Mouse (Mus musculus): Measurements from ENCODE around the gene Mycbpap. TPM values are rescaled to one million over a fixed set of nuclear protein-coding genes. Genes with fewer than 3 reads are reported as not detected.
A peak's percentile ranks its signal among the peaks of the same experiment; 100 is the strongest.

Mycbpap gene
- total and polyA plus RNA-seq, 2 experiments, result 0.02 to 0.09 TPM

DNA sequence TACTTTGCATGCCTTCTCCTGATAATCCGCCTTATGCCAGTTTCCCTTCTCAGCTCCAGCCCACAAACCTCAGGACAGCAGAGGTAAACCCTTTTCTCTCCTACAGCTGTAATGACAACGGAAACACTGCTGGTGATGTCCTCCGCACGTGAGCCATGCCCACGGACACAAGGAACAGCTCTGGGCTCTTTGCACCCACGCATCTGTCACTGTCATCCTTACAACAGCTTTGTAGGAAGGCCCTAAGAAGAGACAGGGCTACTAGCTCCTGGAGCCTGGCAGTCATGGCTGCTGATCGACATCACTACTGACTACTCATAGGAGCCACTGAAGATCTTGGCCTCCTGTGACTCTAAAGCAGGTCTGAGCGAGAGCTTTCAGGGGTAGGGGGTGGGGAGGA lies 11.6 kb upstream of the Mycbpap start:
- Histone ChIP-seq H3K36me3 (ENCODE audit: control insufficient read depth, insufficient read depth, low read length) (0 out of 2 replicates have a peak, but pooled peaks cover 2% of the 10 kb centered on the region), H3K27me3 (ENCODE audit: control insufficient read depth, insufficient read depth, low read length) (no peaks in the 10 kb centered on the region), H3K9ac (ENCODE audit: low read depth, low read length) (no peak overlapping the region), H3K4me1 (ENCODE audit: control insufficient read depth, insufficient read depth, low read length) (peaks cover 2% of the 10 kb centered on the region; the same call in 1 of the 2 replicates), H3K4me3 (ENCODE audit: insufficient read depth, low read depth, low read length) (no peak overlapping the region), H3K79me2 (ENCODE audit: control insufficient read depth, insufficient read depth, low read length) (no peaks in the 10 kb centered on the region), H3K27ac (replicated peaks; ENCODE audit: insufficient read depth, low read depth, low read length) (no peak overlapping the region)
- DNase-seq (ENCODE audit: extremely low read depth, low read depth, low spot score), result no peak
- WGBS, result 90% methylated on average over 8 of the region's 8 CpGs
- TF ChIP-seq POLR2A (IDR thresholded peaks at IDR 0.05; ENCODE audit: extremely low read depth, insufficient read depth, low read length) (no peak), CTCF (IDR thresholded peaks at IDR 0.05; ENCODE audit: low read depth, low read length) (no peak)

DNA sequence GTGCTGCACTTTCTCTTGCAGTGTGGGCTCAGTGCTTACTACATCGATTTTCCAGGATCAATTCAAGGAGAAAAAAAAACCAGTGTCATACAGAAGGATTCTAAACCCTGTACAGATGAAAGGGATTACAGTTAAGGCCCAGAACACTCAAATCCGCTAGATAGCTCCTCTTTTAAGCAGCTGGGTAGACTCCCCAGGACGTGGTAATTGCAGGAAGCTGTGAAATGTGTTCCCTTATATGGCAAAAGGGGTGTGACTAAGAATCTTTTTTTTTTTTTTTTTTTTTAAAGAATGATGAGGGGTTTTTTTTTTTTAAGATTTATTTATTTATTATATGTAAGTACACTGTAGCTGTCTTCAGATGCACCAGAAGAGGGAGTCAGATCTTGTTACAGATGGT lies 7.3 kb upstream of the Mycbpap start:
- whole genome bisulfite sequencing, result 34% methylated on average over 3 of the region's 3 CpGs
- peaks cover 2% of the 10 kb centered on the region; the same call in 1 of the 2 replicates for H3K4me1 ChIP-seq (ENCODE audit: control insufficient read depth, insufficient read depth, low read length)
- no peak overlapping the region for H3K27ac ChIP-seq (replicated peaks; ENCODE audit: insufficient read depth, low read depth, low read length)
- H3K36me3 ChIP-seq (ENCODE audit: control insufficient read depth, insufficient read depth, low read length), result no peaks in the 10 kb centered on the region
- no peaks in the 10 kb centered on the region for H3K79me2 ChIP-seq (ENCODE audit: control insufficient read depth, insufficient read depth, low read length)
- H3K4me3 ChIP-seq (ENCODE audit: insufficient read depth, low read depth, low read length), result no peak overlapping the region
- TF ChIP-seq POLR2A (IDR thresholded peaks at IDR 0.05; ENCODE audit: extremely low read depth, insufficient read depth, low read length) (no peak), CTCF (IDR thresholded peaks at IDR 0.05; ENCODE audit: low read depth, low read length) (no peak)
- no peak overlapping the region for H3K9ac ChIP-seq (ENCODE audit: low read depth, low read length)
- no peaks in the 10 kb centered on the region for H3K27me3 ChIP-seq (ENCODE audit: control insufficient read depth, insufficient read depth, low read length)
- DNase-seq (ENCODE audit: extremely low read depth, low read depth, low spot score), result peak; percentile 57

DNA sequence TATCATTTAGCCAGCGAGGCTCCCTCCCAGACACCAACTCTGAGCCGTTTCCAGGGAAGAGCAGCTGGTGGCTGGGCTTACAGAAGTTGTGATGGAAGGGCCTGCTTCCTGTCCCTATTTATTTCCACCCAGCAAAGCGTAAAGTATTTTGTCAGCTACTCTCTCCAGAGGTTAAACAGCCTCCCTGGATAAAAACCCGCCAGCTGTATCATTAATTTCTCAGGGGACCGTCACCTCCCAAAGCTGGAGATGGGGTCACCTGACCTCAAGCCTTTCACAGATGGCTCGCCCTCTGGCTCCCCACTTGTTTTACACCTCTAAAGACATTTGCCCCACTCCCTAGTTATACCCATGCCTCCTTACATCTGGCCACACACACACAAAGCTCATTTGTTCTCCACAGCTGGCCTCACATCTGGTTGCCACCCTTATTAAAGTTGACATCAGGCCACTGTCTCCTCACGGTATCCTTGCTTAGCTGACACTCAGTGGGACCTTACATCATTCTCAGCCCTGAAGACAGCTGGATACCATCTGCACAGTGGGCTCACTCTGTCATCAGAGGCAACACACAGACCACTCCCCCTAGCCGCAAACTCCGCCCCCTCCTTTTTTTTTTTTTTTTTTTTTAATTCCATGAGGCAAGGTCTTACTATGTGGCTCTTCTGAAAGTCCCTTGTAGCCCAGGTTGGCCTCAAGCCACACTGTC lies 4.8 kb upstream of the Mycbpap start:
- Histone ChIP-seq H3K4me1 (ENCODE audit: control insufficient read depth, insufficient read depth, low read length) (peaks cover 2% of the 10 kb centered on the region; the same call in 1 of the 2 replicates), H3K79me2 (ENCODE audit: control insufficient read depth, insufficient read depth, low read length) (no peaks in the 10 kb centered on the region), H3K27ac (replicated peaks; ENCODE audit: insufficient read depth, low read depth, low read length) (no peak overlapping the region), H3K27me3 (ENCODE audit: control insufficient read depth, insufficient read depth, low read length) (no peaks in the 10 kb centered on the region), H3K4me3 (ENCODE audit: insufficient read depth, low read depth, low read length) (no peak overlapping the region), H3K9ac (ENCODE audit: low read depth, low read length) (no peak overlapping the region), H3K36me3 (ENCODE audit: control insufficient read depth, insufficient read depth, low read length) (no peaks in the 10 kb centered on the region)
- DNase-seq (ENCODE audit: extremely low read depth, low read depth, low spot score), result no peak
- 80% methylated on average over 9 of the region's 9 CpGs for WGBS
- TF ChIP-seq CTCF (IDR thresholded peaks at IDR 0.05; ENCODE audit: low read depth, low read length) (no peak), POLR2A (IDR thresholded peaks at IDR 0.05; ENCODE audit: extremely low read depth, insufficient read depth, low read length) (no peak)

DNA sequence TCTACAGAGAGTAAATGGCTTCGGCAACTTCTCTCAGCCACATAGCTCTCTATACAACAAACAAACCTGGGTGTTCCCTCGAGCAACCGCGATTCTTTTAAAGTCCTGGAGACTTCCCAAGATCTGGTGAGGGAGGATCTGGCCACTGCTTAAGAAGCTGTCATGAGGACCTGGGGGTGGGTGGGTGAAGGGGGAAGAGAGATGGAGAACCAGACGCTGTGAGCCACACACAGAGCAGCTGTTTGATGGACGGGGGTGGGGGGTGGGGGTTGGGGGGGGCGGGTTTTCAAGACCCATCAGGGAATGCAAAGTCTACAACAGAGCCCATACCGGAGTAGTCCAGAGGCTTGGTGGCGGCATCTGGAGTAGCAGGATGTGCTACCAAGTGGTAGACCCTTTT lies 8.1 kb downstream of the Mycbpap start:
- H3K79me2 ChIP-seq (ENCODE audit: control insufficient read depth, insufficient read depth, low read length), result no peaks in the 10 kb centered on the region
- no peaks in the 10 kb centered on the region for H3K36me3 ChIP-seq (ENCODE audit: control insufficient read depth, insufficient read depth, low read length)
- H3K9ac ChIP-seq (ENCODE audit: low read depth, low read length), result no peak overlapping the region
- H3K4me1 ChIP-seq (ENCODE audit: control insufficient read depth, insufficient read depth, low read length), result no peaks in the 10 kb centered on the region
- H3K27me3 ChIP-seq (ENCODE audit: control insufficient read depth, insufficient read depth, low read length), result no peaks in the 10 kb centered on the region
- DNase-seq (ENCODE audit: extremely low read depth, low read depth, low spot score), result no peak
- no peak overlapping the region for H3K27ac ChIP-seq (replicated peaks; ENCODE audit: insufficient read depth, low read depth, low read length)
- TF ChIP-seq CTCF (IDR thresholded peaks at IDR 0.05; ENCODE audit: low read depth, low read length) (no peak), POLR2A (IDR thresholded peaks at IDR 0.05; ENCODE audit: extremely low read depth, insufficient read depth, low read length) (no peak)
- H3K4me3 ChIP-seq (ENCODE audit: insufficient read depth, low read depth, low read length), result no peak overlapping the region
- 50% methylated on average over 8 of the region's 9 CpGs for WGBS

DNA sequence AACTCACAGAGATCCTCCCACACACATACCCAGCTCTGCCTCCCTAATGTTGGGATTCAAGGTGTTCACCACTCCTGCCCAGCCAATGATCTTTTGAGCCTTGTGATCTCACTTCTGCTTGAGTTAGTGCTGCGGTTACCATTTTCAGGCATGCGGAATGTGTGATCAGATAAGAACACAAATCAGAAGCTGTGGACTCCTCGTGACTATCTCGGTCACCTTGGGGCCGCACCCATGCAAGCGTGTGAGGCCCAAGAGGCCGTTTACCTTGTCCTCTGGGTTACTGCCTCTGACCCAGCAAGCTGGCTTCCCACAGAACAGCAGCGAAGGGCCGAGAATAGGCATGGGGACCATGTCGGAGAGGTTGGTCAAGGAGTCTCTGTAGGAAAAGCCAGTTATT lies 12.6 kb downstream of the Mycbpap start:
- H3K79me2 ChIP-seq (ENCODE audit: control insufficient read depth, insufficient read depth, low read length), result no peaks in the 10 kb centered on the region
- H3K36me3 ChIP-seq (ENCODE audit: control insufficient read depth, insufficient read depth, low read length), result no peaks in the 10 kb centered on the region
- H3K4me1 ChIP-seq (ENCODE audit: control insufficient read depth, insufficient read depth, low read length), result no peaks in the 10 kb centered on the region
- no peak for DNase-seq (ENCODE audit: extremely low read depth, low read depth, low spot score)
- 70% methylated on average over 10 of the region's 10 CpGs for WGBS
- H3K4me3 ChIP-seq (ENCODE audit: insufficient read depth, low read depth, low read length), result no peak overlapping the region
- H3K9ac ChIP-seq (ENCODE audit: low read depth, low read length), result no peak overlapping the region
- TF ChIP-seq CTCF (IDR thresholded peaks at IDR 0.05; ENCODE audit: low read depth, low read length), result no peak
- no peak for TF ChIP-seq POLR2A (IDR thresholded peaks at IDR 0.05; ENCODE audit: extremely low read depth, insufficient read depth, low read length)
- no peaks in the 10 kb centered on the region for H3K27me3 ChIP-seq (ENCODE audit: control insufficient read depth, insufficient read depth, low read length)
- no peak overlapping the region for H3K27ac ChIP-seq (replicated peaks; ENCODE audit: insufficient read depth, low read depth, low read length)

DNA sequence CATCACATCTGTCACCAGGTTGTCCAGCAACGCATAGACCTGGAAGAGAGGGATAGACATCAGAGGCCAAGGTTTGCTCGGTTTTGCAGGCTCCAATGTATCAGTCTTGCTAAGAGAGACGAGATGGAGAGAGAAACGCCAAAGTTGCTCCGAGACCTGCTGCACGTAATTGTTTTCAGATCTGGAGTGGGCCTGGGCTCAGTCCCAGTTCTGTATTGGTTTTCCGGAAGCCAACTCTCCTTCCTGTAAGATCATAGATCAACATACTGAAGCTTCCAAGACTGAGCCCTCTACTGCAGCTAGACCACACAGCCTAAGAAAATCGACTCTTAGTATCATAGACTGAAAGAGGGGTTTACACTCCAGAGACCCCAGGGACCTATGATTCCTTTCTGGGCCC lies 20.1 kb downstream of the Mycbpap start:
- Histone ChIP-seq H3K27me3 (ENCODE audit: control insufficient read depth, insufficient read depth, low read length) (0 out of 2 replicates have a peak, but pooled peaks cover 8% of the 10 kb centered on the region), H3K36me3 (ENCODE audit: control insufficient read depth, insufficient read depth, low read length) (no peaks in the 10 kb centered on the region)

More for the DNA sequence above, 20.1 kb downstream of the Mycbpap start:
- H3K4me1 ChIP-seq (ENCODE audit: control insufficient read depth, insufficient read depth, low read length), result no peaks in the 10 kb centered on the region
- 90% methylated on average over 8 of the region's 8 CpGs for WGBS
- no peak overlapping the region for H3K27ac ChIP-seq (replicated peaks; ENCODE audit: insufficient read depth, low read depth, low read length)
- no peaks in the 10 kb centered on the region for H3K79me2 ChIP-seq (ENCODE audit: control insufficient read depth, insufficient read depth, low read length)
- no peak for DNase-seq (ENCODE audit: extremely low read depth, low read depth, low spot score)
- no peak overlapping the region for H3K4me3 ChIP-seq (ENCODE audit: insufficient read depth, low read depth, low read length)
- TF ChIP-seq CTCF (IDR thresholded peaks at IDR 0.05; ENCODE audit: low read depth, low read length), result no peak
- no peak for TF ChIP-seq POLR2A (IDR thresholded peaks at IDR 0.05; ENCODE audit: extremely low read depth, insufficient read depth, low read length)
- H3K9ac ChIP-seq (ENCODE audit: low read depth, low read length), result no peak overlapping the region

Data from liver, adult 2 months (tissue).